Mouse (Mus musculus) bone marrow macrophage, adult 2 months (primary cell): ENCODE measurements at regions not wholly inside any gene's neighbourhood (a gene's known extent, or its start where the extent isn't known, plus 50 kb on each side); places are given as distances from the start of the nearest gene placed in this dataset.

Experiments
- CTCF ChIP-seq: IDR thresholded peaks from 2 replicates; pipeline ENCODE4 v1.5.1; 2012; ENCODE audit warnings: low read depth, mild to moderate bottlenecking, low read length, moderate library complexity
- POLR2A ChIP-seq: IDR thresholded peaks from 2 replicates; pipeline ENCODE4 v1.6.1; 2012; ENCODE audit warnings: mild to moderate bottlenecking, low read depth, low read length, borderline replicate concordance

GRCm38 (mm10) chr4:31417161-31417560 lies 546.7 kb upstream of the Map3k7 start:
- TF ChIP-seq CTCF: no peak
- TF ChIP-seq POLR2A: no peak
